Mouse (Mus musculus) myocyte (in vitro differentiated cells): ENCODE data around the gene Hcrtr1.

ENCODE experiments used
- MAX ChIP-seq: IDR thresholded peaks from one replicate; pipeline ENCODE4 v1.6.1; 2011; ENCODE audit warnings: low read depth, mild to moderate bottlenecking, control low read depth
- MYOD1 ChIP-seq, 3 experiments: IDR thresholded peaks; one replicate each; pipeline ENCODE4 v1.6.1; 2011; ENCODE audit warnings: control low read depth in 2 of 3, low read depth in 2 of 3, mild to moderate bottlenecking in 2 of 3, moderate library complexity in 1 of 3; ENCODE audit not compliant: insufficient read length in 2 of 3, control insufficient read depth in 1 of 3
- POLR2A ChIP-seq: IDR thresholded peaks from one replicate; pipeline ENCODE4 v1.6.1; 2011; ENCODE audit warnings: low read depth, mild to moderate bottlenecking, control low read depth, moderate library complexity; ENCODE audit not compliant: insufficient read length

GRCm38 (mm10) chr4:130173911-130174311 is 34.8 kb upstream of the Hcrtr1 start:
- TF ChIP-seq POLR2A: no peak
- no peak for TF ChIP-seq MYOD1 (IDR thresholded peaks at IDR 0.05; ENCODE audit: control insufficient read depth in 1 of 3, insufficient read length in 2 of 3, low read depth in 2 of 3)
- TF ChIP-seq MAX: no peak
